Mouse (Mus musculus): ENCODE measurements at regions not wholly inside any gene's neighbourhood (a gene's known extent, or its start where the extent isn't known, plus 50 kb on each side); places are given as distances from the start of the nearest gene placed in this dataset.

DNA sequence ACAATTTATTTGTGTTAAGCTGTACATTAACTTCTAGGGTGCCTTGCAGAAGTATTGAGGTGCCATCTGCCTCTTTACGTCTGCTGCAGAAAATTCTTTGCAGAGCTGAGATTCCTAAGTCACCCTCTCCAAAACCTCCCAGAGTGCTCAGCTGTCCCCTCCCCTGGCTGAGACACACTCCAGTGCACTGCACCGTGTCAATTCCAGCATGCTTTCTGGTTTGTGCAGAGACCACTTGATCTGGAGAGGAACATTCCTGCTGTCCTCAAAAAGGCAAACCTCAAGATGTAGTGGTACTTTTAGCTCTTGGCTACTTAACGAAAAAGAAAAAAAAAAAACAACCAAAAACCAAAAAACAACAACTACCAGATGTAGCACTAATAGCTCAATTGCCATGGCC lies 145.2 kb upstream of the Krr1 start:
- DNase-seq, result no peak

DNA sequence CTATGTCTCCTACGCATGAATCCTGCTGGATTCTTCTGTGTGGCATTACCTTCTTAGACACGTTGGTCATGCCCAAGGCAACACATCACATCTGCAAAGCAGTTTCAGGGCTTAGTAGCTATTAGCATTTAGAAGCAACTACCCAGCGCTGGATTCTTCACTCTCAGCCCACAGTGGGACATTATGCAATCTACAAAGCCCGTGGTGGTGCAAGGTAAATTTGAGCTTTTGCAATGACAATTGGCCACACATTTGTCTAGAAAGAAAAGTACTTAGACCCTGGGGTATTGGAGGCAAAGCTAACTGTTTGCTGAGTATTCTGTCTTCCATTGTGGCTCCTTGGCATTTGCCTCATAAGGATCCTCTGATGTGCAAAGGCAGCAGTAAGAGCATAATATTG lies 144.5 kb upstream of the Krr1 start:
- no peak for DNase-seq

DNA sequence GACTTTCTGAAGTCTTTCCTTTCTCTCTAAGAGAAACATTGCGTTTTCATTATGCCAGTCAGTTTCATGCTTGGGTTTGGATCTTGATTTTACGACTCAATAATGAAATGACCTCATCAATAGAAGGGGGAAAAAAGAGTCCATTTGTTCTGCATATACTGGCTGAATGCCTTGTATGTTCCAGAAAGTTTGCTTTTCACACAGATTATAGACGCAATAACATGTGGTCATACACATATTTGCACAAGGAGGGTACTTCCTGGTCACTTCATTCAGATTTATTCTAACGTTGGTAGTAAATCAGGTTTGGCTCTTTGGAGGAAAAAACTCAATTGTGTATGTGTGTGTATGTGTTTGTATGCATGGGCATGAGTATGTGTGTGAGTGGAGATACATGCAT lies 143.9 kb upstream of the Krr1 start:
- no peak for DNase-seq

DNA sequence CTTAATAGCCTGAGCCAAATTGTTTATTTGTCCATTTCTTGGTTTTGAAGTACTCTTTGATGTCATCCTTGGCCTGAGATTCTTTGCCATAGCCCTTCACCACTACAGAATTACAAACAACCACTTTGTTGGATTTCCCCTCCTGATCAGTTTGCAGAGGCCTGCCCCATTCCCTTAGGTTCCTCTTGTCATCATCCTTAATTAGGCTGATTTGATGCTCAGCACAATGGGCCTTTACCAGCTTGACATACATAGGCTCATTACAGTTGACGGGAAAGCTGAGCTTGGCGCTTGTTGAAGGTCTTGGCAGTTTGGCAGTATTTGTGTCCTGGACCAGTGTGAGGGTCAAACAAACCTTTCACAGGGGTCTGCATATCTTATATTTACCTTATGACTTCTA lies 143.2 kb upstream of the Krr1 start:
- DNase-seq, result no peak

DNA sequence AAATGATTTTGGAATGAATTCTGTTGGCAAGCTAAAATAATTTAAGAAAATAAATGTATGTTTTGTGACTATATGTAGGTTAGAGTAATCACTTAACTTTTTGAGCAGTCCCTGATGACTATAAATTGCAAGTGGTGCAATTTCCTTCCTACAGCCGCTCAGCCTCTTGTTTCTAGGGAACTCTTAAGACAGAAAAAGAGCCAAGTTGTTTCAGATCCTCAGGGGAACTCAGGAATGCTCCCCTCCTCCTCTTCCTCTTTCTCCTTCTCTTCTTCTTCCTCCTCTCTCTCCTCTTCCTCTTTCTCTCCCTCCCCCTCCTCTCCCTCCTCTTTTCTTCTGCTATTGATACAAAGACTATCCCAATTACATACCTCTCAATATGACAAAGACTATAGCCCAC lies 141.4 kb upstream of the Krr1 start:
- DNase-seq, result no peak

GRCm38 (mm10) chr10:111833611-111834010 lies 138.9 kb upstream of the Krr1 start:
- DNase-seq, result no peak

GRCm38 (mm10) chr10:111834280-111834679 lies 138.2 kb upstream of the Krr1 start:
- no peak for DNase-seq

GRCm38 (mm10) chr10:111834925-111835823 lies 137.3 kb upstream of the Krr1 start:
- peak; percentile 9 for DNase-seq

- no peak for DNase-seq
Observed at GRCm38 (mm10) chr10:111836191-111836590, 136.3 kb upstream of the Krr1 start.

DNA sequence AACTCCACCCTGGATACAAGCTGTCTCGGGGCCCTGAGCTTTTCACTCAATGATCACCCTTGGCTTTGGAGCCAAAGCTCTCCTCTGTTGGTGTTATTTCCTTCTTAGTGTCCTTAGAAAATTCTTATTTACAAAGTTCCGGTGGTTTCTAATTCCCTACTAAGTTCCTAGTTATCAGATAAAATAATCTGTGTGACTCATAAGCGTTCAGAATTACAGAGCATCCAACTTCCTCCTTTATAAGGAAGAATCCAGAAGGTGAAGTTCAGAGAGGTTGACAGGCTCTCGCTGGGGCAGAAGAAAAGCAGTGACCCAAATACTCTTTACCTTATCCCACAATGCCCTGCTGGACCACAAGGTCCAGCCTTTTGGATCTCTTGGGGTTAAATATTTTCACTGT lies 135.7 kb upstream of the Krr1 start:
- DNase-seq, result no peak

GRCm38 (mm10) chr10:111842321-111842775 lies 130.1 kb upstream of the Krr1 start:
- DNase-seq, result no peak

DNA sequence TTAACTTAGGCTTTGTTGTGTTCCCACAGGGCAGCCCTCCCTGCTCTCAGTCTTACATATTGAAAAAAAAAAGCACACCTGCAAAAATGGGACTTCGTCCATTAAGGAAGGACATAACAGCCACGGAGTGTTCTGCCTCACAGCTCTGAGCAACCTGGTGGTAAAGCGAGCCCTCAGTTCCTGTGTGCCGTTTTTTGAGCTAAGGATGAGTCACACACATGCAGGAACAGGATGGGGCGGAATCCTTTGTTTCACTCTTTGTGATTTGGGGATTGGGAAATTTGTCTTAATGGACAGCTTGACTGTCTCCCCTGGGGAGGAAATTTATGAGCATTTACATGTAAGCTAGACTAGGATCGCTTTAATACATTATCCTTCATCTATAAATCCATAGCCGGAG lies 129.6 kb upstream of the Krr1 start:
- DNase-seq, result no peak

- DNase-seq, result no peak
Observed at GRCm38 (mm10) chr10:111843301-111843700, 129.2 kb upstream of the Krr1 start.

GRCm38 (mm10) chr10:111844144-111844543 lies 128.3 kb upstream of the Krr1 start:
- peak; percentile 25 for DNase-seq

- no peak for DNase-seq
Observed at GRCm38 (mm10) chr10:111845946-111846345, 126.5 kb upstream of the Krr1 start.

DNA sequence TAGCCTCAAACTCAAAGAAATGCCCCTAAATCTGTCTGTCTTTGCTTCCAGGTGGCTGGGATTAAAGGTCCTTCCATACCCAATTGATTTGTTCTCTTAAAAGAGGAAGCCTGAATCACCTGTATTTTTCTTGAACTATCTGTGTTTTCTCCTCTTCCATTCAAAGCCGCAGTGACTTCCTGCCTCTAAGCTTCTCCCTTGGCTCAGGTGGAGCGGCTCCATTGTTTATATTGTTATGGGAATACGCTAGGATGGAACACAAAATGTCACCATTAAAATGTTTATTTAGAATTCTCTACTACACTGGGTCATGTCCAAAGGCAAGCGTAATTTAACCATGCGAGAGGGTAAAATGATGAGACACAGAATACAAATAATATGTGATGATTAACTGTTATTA lies 118.2 kb upstream of the Krr1 start:
- no peak for DNase-seq

- no peak for DNase-seq
Observed at GRCm38 (mm10) chr10:111855496-111855895, 117.0 kb upstream of the Krr1 start.

- no peak for DNase-seq
Observed at GRCm38 (mm10) chr10:111858403-111858802, 114.1 kb upstream of the Krr1 start.

GRCm38 (mm10) chr10:111865286-111865830 lies 107.1 kb upstream of the Krr1 start:
- DNase-seq, result no peak

DNA sequence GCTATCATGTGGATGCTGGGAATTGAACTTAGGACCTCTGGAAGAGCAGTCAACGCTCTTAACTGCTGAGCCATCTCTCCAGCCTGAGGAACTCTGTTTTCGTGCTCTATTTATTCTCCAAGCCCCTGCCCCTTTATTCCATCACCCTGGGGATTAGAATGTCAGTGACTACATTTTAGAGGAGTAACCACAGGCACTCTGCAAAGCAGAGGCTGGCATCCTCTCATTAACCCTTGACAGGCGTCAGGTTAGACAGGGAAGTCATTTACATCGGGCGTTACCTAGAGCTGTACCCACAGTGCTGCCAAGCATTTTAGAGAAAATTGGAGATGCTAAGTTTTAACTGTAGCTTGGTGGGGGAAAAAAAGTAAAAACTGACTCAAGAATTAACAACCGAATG lies 105.4 kb upstream of the Krr1 start:
- DNase-seq, result no peak

- no peak for DNase-seq
Observed at GRCm38 (mm10) chr10:111867538-111867937, 104.9 kb upstream of the Krr1 start.

DNA sequence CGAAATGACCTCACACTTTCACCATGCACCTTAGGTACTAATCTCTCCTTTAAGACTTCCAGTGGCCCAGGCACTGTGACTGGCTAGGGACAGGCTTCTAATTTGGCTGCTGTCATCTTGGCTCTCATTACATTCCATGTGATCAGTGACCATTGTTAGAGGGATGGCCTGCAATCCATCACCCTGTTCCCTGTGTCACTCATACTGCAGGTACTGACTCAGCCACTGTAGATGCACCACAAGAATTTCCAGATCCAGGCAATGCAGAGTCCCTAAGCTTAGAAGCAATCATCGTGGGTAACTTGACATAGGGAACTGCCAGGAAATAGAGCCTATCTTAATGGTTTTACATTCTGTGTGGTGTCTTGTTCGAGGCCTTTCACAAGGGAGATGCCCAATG lies 92.1 kb upstream of the Krr1 start:
- DNase-seq, result no peak

- no peak for DNase-seq
Observed at GRCm38 (mm10) chr10:111881339-111882211, 90.9 kb upstream of the Krr1 start.
